Mouse (Mus musculus): Measurements from ENCODE around the gene Fhl2. TPM values are rescaled to one million over a fixed set of nuclear protein-coding genes. Genes with fewer than 3 reads are reported as not detected.
"Not testable (repeated sequence)": the region's sequence is repeated elsewhere in the genome, so short reads cannot be mapped to it uniquely, and the experiment has no call there.

Fhl2 gene
- total RNA-seq, 2 experiments from 2014 or later: 33.6 to 38.6 TPM

DNA sequence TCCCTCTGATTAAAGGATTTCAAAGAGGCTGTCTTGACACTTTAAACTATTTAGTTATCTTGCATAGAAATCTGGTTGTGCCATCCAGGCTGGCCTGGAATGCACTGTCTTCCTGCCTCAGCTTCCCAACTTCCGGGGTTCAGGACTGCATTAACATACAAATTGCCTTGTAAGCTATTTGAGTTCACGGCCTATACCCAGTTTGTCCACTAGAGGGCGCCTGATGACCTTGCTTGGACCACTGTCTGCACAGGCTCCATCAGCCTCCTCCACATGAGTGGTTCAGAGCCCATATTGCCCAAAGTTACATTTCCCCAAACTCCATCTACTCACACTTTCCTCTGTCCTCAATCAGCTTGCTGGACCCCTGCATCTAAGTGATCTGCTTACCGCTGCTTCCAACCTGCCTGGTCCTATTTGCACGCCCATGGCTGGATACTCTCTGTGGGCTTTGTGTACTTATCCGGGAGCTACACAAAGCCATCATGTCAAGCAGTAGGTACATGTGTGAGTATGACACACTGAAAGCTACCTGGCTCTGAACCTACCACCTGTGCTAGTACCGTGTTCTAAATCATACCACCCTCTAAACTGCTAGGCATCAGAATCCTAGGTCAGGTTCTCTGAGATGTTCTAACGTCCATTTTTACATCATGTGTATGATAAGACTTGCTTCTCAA lies 57.1 kb downstream of the Fhl2 start:
- peak; percentile 73 to 90 for DNase-seq (ENCODE audit: low spot score in 2 of 2)
- Histone ChIP-seq H3K27ac (no peak overlapping the region), H3K4me3 (no peak overlapping the region)
- TF ChIP-seq CTCF (conservative IDR thresholded peaks at IDR 0.05): peak; percentile 96

DNA sequence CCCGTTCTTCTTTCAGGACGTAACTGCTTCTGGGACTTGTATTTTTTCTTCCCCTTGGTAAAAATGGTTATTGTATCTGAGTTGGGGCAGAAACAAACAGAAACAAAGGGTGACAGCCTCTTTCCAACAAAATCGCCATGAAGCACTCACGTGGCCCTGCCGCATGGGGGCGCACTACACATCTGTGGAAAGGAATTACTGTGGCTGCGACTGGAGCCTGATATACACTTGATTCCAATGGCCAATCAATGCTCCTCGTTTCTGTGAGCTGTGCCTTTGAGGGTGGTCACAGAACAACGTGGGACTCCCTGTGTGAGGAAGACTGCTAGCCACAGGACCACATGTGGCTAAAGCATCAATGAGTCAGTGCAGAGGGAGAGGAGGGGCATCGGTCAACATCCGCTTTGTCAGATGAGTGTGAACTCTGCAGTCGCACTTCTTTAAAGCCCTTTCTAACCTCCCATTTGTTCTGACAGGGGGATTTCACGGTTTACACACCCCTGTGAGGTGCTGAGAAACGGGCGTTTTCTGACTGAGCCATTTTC lies 58.4 kb downstream of the Fhl2 start:
- peak; percentile 57 for TF ChIP-seq CTCF (conservative IDR thresholded peaks at IDR 0.05)
- DNase-seq (ENCODE audit: low spot score in 2 of 2): no peak
- no peak overlapping the region for H3K4me3 ChIP-seq
- H3K27ac ChIP-seq: peak overlapping the region; percentile 75; the same call in 1 of the 2 replicates

DNA sequence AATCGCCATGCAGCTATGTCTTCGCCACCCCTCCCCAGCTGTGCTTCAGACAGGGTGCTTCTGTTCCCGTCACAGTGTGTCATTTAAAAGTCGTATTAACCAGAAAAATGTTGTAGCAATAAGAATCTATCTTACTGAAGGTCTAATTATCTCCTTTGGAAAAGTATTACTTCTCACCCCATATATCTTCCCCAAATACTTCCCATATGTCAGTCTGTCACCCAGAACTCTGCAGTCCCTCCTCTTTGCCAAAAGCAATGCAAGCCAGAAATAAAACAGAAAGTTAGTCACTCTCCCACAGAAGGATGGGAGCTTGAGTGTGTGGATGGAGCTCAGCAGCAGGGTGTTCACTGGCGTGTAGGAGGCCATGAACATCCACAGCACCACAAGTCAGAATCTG lies 59.5 kb downstream of the Fhl2 start:
- Histone ChIP-seq H3K27ac (peak overlapping the region; percentile 75), H3K4me3 (no peak overlapping the region)
- TF ChIP-seq CTCF (conservative IDR thresholded peaks at IDR 0.05): no peak
- peak; percentile 43 to 85 for DNase-seq (ENCODE audit: low spot score in 2 of 2)

DNA sequence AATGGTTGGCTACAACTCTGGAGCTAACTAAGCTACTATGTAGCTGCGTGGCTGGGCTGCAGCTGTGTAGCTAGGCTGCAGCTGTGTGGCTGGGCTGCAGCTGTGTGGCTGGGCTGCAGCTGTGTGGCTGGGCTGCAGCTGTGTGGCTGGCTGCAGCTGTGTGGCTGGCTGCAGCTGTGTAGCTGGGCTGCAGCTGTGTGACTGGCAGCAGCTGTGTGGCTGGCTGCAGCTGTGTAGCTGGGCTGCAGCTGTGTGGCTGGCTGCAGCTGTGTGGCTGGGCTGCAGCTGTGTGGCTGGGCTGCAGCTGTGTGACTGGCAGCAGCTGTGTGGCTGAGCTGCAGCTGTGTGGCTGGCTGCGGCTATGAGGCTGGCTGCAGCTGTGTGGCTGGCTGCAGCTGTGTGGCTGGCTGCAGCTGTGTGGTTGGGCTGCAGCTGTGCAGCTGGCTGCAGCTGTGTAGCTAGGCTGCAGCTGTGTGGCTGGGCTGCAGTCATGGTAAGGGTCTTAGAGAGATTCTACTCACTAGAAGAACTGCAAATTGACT lies 60.2 kb downstream of the Fhl2 start:
- H3K27ac ChIP-seq: peak overlapping the region; percentile 68
- not testable (repeated sequence) for H3K4me3 ChIP-seq; DNase-seq (ENCODE audit: low spot score in 2 of 2)

DNA sequence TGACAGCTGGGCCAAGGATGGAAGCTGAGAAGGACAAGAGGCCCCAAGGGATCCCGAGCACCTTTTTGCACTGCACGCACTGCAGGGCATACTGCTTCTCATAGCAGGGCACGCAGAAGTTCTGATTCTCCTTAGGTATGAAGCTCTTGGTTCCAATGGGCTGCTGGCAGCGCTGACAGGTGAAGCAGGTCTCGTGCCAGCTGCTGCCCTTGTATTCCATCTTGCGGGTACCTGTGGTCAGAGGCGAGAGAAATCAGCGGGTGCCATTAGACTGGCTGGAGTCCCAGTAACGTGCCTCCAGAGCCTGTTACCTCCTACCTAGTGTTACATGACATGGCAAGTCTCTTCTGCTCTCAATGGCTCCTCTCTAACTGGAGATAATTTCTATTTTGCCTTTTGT lies 65.2 kb downstream of the Fhl2 start:
- Histone ChIP-seq H3K27ac (peak overlapping the region; percentile 33; the same call in 1 of the 2 replicates), H3K4me3 (no peak overlapping the region)
- TF ChIP-seq CTCF (conservative IDR thresholded peaks at IDR 0.05): no peak
- no peak for DNase-seq (ENCODE audit: low spot score in 2 of 2)

DNA sequence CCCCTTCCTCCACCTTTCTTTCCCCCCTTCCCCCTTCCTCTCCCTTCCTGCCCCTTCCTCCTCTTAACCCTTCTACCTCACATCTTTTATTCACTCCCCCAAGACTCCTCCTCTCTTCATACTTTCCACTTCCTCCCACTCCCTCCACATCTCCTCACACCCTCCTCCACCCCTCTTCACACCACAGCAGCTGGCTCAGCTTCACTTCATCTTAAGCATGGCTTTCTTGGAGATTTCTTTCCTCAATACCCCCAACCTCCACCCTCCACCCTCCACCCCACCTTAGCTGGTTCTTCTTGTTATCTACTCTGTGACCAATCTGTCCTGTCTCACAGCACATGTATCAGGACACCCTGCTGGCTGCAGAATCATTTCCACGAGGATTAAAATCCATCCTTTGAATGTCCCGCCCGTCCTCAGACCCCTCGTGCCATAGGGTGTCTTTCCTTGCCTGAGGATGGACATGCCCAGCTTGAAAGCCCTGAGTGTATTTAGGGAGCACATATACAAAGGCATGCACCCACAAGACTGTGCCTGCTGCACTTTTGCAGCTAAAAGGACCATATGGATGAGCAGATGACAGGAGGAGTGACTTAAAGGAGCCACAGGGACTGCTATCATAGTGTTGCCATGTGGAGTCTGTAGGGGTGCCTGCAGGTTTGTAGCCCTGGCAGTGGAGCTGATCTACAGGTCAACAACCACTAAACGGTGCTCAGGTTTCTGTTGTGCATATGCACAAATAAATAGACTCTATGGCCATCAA lies 66.4 kb downstream of the Fhl2 start:
- no peak for TF ChIP-seq CTCF (conservative IDR thresholded peaks at IDR 0.05)
- Histone ChIP-seq H3K4me3 (no peak overlapping the region), H3K27ac (peak overlapping the region; percentile 51; the same call in 1 of the 2 replicates)
- DNase-seq (ENCODE audit: low spot score in 2 of 2): peak; percentile 41 to 43

DNA sequence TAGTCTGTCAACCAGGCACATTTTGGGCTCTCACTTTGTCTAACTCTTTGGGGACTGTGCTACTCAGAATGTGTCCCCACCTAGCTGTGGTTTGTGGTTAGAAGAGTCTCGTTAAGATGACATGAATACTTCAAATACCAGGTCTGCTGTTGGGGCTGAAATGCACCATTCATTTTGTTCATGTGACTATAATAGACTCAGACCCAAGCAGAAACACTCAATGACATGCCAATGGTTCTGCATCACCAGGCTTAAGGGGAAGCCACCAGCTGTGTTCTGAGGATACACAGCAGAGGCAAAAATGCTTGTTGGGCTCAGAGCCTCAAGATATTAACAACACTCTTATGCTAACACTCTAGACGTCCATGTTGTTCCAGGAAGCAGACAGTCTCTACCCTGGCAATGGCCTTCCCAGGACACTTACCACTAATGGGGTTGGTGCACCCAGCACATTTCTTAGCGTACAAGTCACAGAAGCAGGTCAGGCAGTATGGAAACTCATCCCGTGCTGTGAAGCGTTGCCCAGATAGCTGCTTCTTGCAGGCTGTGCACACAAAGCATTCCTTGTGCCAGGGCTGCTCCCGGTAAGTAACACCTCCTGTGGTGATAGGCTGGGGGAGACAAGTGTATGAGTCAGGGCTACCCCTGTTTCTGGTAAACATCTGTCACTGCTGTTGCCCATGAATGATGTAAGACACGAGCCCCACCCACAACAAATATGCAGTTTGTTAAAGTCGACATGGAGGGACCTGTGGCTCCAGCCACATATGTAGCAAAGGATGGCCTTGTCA lies 68.8 kb downstream of the Fhl2 start:
- no peak for DNase-seq (ENCODE audit: low spot score in 2 of 2)
- TF ChIP-seq CTCF (conservative IDR thresholded peaks at IDR 0.05): no peak
- H3K4me3 ChIP-seq: no peak overlapping the region
- no peak overlapping the region for H3K27ac ChIP-seq

DNA sequence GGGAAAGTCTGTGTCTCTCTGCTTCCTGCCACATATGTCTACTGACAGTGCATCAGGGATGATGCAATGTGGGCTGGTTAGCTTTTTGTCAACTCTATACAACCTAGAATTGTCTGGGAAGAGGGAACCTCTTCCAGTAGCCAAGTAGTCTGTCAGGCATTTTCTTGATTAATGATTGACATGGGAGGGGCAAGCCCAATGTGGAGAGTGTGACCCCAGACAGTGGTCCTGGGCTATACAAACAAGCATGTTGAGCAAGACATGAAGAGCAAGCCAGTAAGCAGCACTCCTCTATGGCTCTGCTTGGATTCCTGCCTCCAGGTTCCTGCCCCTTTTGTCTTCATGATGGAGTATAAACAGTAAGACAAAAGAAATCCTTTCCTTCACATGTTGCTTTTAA lies 69.6 kb downstream of the Fhl2 start:
- Histone ChIP-seq H3K27ac (no peak overlapping the region), H3K4me3 (no peak overlapping the region)
- no peak for TF ChIP-seq CTCF (conservative IDR thresholded peaks at IDR 0.05)
- no peak for DNase-seq (ENCODE audit: low spot score in 2 of 2)

DNA sequence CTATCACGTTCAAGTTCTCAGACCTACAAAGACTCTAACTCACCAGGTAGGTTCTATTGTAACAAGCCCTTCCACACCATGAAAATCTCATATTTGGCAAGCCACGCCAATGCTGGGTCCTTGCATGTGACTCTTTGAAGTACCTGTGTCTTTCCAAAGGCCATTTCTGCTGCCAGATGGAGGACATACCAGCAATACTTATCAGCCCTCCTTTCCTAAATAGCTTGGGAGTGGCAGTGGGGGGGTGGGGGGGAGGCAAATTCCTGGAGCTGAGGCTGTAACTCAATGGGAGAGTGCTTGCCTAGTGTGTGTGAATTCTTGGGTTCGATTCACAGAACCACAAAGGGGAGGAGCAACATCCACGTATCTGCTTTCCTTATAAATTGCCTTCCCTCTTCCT lies 72.1 kb downstream of the Fhl2 start:
- Histone ChIP-seq H3K4me3 (no peak overlapping the region), H3K27ac (no peak overlapping the region)
- TF ChIP-seq CTCF (conservative IDR thresholded peaks at IDR 0.05): no peak
- no peak for DNase-seq (ENCODE audit: low spot score in 2 of 2)

DNA sequence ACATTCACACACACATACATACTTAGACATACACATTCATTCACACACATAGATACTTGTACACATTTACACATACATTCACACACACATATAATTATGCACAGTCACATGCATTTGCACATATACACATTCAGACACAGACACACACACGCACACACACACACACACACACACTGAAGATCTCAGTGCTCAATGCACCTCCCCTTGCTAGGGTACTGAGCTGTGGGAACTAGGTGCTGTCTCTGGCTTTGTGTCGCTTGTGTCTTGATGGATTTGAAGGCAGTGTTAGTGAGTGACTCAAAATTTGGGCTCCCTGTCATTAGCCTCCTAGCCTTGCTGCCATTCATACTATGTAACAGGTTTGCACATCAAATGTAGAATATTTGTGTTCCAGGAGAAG lies 74.2 kb downstream of the Fhl2 start:
- Histone ChIP-seq H3K27ac (no peak overlapping the region), H3K4me3 (no peak overlapping the region)
- no peak for DNase-seq (ENCODE audit: low spot score in 2 of 2)
- TF ChIP-seq CTCF (conservative IDR thresholded peaks at IDR 0.05): no peak

DNA sequence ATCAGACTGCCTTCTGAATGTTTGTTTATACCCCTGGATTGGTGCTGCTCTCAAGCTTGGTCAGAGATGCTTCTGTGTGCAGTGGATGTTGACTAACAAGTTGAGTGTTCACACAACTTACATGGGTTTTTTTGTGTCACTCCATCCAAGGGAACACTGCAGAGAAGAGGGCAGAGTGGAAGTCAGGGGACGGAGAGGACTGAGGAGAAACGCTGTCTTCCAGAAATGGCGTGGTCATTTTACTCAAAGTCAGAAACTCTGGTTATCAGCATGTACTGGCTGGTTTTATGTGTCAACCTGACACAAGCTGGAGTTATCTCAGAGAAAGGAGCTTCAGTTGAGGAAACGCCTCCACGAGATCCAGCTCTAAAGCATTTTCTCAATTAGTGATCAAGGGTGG lies 75.8 kb downstream of the Fhl2 start:
- Histone ChIP-seq H3K27ac (no peak overlapping the region), H3K4me3 (no peak overlapping the region)
- TF ChIP-seq CTCF (conservative IDR thresholded peaks at IDR 0.05): no peak
- no peak for DNase-seq (ENCODE audit: low spot score in 2 of 2)

DNA sequence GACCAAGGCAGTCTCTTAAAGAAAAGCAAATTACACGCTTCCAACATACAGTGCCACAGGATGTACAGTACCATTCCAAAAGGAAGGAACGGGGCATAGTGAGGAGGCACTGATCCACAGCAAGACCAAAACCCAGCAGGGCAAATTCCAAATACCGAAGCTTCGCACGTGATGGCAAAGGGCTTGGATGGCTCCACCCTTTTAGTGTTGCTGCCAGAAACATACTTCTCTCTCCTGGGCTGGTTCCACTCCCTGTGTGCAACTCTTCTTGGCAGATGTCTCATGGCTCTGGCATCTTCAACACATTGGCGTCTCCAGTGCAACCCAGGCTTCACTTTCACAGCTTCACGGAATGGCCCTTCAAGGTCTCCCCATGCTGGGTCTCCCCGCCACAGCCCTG lies 79.3 kb downstream of the Fhl2 start:
- H3K4me3 ChIP-seq: no peak overlapping the region
- TF ChIP-seq CTCF (conservative IDR thresholded peaks at IDR 0.05): no peak
- no peak for DNase-seq (ENCODE audit: low spot score in 2 of 2)
- H3K27ac ChIP-seq: no peak overlapping the region

DNA sequence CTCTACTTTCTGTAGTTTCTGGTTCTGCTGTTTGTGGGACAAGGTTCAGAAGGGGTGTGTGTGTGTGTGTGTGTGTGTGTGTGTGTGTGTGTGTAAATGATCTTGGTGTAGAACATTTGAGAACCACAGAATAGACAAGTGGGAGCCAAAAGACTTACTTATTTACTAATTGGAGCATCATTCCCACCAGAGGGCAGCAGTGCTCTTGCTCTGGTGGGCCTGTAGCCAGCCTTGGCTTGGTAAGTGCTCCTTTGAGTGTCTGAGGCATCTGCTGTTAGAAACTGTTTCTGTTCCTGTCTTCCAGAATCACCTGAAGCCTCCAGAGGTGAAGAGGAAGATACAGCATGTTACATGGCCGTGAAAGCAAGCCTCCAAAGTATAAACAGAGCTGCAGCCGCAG lies 83.9 kb downstream of the Fhl2 start:
- Histone ChIP-seq H3K4me3 (no peak overlapping the region), H3K27ac (no peak overlapping the region)
- peak; percentile 60 to 79 for DNase-seq (ENCODE audit: low spot score in 2 of 2)
- peak; percentile 76 for TF ChIP-seq CTCF (conservative IDR thresholded peaks at IDR 0.05)
